Mouse (Mus musculus): Measurements from ENCODE around the gene Ntrk3. TPM values are rescaled to one million over a fixed set of nuclear protein-coding genes. Genes with fewer than 3 reads are reported as not detected.

Ntrk3 gene
- 10 to 100 TPM; 26.7 to 52.1 TPM for total RNA-seq (2021)
- long read RNA-seq, experiment 1, full-length matches to known transcripts = 1 of 11 reads
- long read RNA-seq, experiment 1, partial matches to known transcripts = 5 of 11 reads
- long read RNA-seq, experiment 1, other reads (novel, unspliced or antisense) = 5 of 11 reads
- long read RNA-seq, experiment 2, partial matches to known transcripts = 2 of 7 reads
- long read RNA-seq, experiment 2, other reads (novel, unspliced or antisense) = 5 of 7 reads

GRCm38 (mm10) chr7:78737614-78738210, at the start of gene Ntrk3:
Gene Ntrk3 (minus strand): TSS chr7:78738012.
- no peak for DNase-seq

DNA sequence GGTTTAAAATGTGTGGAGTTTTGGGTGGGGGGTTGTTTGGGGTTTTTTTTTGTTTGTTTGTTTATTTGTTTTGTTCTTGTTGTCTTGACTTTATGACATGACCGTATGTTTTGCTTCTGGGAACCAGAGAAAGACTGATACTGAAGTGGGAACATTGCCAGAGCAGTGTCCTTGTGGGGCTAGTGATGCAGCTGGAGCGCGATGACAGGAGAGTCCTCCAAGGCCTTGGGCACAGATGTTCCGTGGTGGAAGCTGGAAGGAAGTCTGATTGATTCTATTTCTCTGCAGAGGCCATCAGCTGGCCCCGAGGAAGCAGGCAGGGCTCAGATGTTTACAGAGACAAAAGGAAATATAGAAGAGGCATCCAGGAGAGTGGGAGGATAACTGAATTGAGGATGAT, 48.1 kb upstream of the Ntrk3 start:
- DNase-seq = peak; percentile 78

DNA sequence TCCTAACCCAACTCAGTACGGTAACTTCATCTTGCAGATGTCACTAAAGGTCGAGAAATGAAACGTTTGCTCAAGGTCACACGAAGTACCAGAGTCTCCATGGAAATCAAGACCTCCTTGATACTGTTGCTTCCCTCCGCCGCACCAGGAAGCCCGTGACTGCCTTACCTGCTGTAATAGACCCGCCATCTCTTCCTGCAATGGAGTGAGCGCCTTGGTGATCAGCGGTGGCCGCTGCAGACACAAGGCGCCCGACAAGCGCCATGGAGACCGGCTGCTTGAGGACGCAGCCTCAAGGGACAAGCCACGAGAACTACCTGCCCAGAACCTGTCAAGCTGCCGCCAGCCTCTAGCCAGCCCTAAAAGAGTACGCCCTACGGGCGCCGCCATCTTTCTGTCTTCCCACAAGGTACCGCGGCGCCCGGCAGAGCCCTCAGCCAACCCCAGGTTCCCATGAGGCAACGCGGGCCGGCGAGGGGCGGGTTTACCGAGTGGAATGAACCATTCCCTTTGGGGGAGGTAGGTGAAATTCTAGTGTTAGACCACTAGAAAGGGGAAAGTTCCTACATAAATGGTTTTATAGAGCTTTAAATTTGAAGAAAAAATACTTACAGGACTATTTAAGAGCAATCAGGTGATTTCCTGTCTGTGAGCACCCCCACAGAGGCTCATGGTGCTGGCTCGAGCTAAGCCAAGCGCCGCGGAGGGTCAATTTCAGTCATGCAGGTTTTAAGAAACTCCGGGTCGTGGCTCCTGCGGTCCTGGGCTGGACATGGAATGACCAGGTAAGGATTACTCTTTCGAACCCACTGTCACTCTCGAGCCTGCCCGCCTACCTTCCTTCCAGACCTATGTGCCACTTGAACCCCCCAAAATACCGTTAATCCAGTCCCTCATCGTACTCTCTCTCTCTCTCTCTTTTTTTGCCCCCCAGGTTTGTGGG, 45.1 kb upstream of the Ntrk3 start, which contains the start of the genes Mrps11 and Mrpl46:
Gene Mrps11, plus strand, starts transcription at position 481 of the 943 bp plus-strand sequence.
Gene Mrpl46, minus strand, starts transcription at position 893 of the 943 bp plus-strand sequence.
- peak; percentile 93 for DNase-seq

GRCm38 (mm10) chr7:78778741-78779140, 40.9 kb upstream of the Ntrk3 start:
- no peak for DNase-seq

- no peak for DNase-seq
These were observed 33.1 kb upstream of the Ntrk3 start for GRCm38 (mm10) chr7:78770936-78771335.

- DNase-seq = no peak
These were observed 31.4 kb upstream of the Ntrk3 start for GRCm38 (mm10) chr7:78769075-78769652.

DNA sequence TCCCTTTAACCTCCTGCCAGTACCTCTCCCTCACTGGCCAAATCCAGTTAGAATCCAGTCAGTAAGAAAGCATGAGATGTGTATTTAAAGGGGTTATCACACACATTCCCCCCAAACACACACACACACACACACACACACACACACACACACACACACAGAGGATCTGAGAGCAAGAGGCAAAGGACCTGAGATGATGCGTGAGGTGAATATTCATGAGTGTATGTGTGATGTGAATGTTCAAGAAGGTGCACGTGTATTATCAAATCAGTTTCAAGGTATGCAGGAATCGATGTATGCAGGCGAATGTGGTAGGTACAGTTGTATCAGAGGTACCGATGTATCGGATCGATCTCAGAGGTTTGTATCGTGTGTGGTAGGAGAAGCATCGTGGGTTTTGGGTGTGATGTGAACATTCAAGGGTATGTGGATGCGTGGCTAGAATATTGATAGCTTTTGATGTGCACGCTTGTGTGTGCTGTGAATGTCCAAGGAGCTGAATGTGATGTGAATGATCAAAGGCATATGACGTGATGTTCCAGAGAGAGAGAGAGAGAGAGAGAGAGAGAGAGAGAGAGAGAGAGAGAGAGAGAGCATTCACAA, 30.2 kb upstream of the Ntrk3 start:
- no peak for DNase-seq

- peak; percentile 90 for DNase-seq
These were observed 28.3 kb upstream of the Ntrk3 start for GRCm38 (mm10) chr7:78766019-78766683.

DNA sequence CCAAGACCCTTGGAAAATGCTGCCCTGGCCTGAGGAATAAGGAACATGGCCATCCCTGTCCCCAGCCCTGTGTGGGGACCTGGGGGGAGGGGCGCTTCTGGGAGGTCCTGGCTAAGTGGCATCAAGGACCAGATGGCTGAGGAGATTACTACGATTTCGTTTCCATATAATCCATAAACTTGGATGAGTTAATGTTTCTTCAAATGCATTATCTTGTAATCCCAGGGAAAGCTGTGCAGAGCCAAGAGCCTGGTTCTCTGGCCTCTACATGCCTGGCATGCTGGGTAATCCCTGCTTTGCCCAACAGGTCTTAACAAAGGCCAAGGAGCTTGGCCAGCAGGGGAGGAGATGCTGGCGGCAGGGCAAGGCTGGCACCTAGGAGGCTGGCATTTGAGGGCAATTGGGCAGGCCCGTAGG, 27.4 kb upstream of the Ntrk3 start:
- DNase-seq = peak; percentile 57

DNA sequence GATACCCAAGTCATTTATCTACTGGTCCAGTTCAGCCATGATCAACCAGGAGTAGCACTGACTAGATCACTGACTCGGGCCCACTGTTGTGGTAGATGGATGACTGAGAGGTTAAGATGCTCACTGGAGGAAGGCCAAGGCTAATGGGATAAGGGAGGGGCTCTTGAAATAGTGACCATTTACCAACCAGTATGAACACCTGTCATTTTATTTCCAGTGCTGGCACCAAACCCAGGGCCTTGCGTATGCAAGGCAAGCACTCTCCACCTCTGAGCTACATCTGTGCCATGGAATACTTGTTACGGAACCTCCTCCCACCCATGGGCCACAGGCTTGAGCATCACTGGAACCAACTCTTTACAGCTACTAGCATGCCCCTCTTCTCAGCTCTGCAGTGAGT, 26.0 kb upstream of the Ntrk3 start:
- DNase-seq = no peak

- no peak for DNase-seq
These were observed 16.7 kb upstream of the Ntrk3 start for GRCm38 (mm10) chr7:78754458-78755000.

- no peak for DNase-seq
These were observed 16.1 kb upstream of the Ntrk3 start for GRCm38 (mm10) chr7:78753752-78754457.

DNA sequence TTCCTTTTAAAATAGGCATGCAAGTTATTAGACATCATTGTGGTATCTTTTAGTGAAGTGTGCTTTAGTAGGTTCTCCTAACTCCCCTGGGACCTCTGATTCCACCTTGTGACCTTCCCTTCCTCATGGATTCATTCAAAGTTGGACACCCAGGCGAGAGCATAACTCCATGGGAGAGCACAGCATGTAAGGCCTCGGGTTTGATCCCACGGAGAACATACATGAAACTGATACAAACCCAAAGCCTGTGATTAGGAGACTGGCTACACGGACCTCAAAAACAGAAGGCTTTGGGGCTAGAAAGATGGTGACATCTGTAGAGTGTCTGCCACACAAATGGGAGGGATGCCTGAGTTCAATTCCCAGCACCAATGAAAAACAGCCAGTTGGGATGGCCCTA, 15.1 kb upstream of the Ntrk3 start:
- DNase-seq = no peak

DNA sequence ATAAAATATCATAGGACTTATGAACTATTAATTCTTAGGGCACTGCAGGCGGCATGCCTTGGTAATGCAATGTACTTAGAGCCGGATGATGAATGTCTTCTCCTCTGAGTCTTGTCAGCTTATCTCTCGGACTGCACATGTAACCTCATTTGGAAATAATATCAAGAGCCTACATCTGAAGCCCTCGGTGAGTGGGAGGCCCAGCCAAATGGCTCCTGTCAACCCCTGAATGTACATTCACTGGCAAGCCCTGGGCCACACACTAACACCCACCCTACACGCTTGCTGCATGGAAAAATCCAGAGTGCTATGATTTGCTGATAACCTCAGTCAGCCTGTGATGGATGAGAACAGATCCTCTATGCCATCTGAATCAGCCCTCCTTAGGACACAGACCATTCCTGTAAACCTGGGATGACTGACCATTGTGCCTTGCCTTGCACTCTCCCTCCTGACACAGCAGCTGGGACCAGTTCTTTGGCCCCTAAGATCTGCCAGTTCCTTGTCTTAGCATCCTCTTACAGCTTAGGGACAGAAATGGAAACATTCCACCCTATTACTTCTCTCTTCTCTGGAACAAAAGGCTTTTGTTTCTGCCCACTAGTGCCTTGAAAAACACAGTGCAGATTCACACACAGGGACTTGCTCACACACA, 6.0 kb upstream of the Ntrk3 start:
- no peak for DNase-seq

DNA sequence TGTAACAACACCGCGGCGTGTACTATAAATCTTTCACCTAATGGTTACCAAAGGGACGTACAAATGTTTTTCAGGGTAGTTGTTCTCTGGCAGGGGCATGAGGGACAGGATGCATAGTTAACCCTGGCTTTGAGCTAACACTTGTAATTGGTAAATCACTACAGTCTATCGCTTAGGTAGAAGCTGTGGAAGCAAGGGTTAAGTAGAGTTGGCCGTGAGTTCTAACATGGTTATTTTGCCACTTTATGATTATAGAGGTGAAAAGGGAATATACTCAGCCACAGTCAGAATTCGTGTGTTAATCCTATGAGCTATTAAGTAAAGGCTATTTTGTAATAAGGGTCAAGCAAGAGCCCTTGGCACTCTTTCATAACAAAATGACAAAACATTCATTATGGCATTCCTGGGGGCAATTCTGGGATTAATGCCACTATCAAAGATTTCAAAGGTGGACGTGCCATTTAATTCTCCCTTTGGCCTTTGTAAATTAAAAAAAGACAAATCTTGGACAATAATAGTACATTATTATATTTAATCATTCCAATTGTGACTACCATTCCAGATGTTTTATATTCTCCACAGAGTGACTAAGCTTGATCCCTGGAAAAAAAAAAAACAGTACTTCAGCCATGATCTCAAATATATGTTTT, 1.7 kb upstream of the Ntrk3 start:
- peak; percentile 33 for DNase-seq

DNA sequence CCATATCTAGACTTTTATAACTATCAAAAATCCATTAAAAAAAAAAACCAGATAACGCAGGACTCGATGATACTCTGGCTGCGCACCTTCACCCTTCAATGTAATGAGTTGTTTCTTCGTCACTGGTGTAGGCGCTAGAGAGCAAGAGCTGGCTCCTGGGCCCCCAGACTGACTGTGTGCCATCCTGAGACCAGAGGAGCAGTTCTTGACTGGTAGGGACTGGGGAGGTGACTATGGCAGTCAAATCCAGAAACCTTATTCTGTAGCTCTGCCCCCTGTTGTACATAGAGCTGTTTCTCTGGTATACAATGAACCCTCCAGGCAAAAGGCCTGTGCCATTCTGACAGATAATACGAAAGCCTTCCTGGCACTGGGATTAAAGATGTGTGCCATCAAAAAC, 616 bp downstream of the Ntrk3 start:
- no peak for DNase-seq

DNA sequence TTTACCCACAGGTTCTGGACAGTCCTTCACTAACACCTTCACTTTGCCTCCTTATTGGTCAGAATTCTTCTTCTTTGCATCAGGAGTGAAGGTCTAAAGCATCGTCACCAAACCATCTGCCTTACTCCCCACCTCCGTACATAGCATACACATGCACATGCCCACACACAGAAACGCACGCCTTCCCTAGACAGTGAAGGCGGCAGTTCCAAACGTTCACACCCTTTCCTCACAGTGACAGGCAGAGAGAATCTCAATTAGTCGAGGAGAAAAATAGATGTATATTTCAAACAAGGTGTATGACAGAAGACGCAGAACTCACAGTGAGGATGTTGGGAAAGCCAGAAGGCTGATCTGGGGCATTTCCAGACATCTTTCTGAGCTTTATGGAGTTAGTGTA, 6.4 kb downstream of the Ntrk3 start:
- no peak for DNase-seq

DNA sequence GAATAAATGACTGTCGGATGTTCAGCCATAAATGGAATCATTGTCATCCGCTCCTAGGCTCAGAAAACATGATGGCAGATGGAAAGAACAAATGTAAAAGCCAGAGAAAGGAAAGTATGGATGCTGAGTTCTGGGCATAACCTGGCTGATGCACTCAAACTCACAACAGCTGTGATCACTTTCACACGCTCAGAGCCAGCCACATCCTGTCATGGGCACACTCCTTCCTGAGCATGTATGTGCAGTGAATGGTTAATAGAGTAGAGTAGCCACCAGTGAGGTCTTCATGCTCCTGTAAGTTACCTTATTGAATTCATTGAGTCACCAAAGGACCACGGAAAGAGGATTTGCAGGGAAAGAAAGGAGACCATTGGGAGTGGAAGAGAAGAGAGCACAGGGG, 13.2 kb downstream of the Ntrk3 start:
- DNase-seq = no peak

DNA sequence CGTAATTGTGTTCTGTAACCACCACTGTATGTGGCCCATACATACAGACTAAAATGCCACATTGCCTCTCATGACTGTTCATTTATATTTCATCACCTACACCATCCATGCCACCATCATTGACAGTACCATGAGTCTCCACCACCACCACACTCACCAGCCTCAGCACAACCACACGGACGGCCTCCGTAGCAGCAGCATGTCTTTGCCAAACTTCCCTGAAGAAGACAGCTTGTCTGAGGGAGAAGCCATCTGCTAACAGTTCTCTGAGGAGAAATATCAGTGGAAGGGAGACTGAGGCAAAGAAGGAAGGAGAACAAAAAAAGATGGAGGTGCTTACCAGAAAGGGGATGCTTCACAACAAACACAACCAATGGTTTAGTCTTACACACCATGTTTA, 15.8 kb downstream of the Ntrk3 start:
- DNase-seq = no peak
